Mouse (Mus musculus): ENCODE results near the gene Eci1.

DNA sequence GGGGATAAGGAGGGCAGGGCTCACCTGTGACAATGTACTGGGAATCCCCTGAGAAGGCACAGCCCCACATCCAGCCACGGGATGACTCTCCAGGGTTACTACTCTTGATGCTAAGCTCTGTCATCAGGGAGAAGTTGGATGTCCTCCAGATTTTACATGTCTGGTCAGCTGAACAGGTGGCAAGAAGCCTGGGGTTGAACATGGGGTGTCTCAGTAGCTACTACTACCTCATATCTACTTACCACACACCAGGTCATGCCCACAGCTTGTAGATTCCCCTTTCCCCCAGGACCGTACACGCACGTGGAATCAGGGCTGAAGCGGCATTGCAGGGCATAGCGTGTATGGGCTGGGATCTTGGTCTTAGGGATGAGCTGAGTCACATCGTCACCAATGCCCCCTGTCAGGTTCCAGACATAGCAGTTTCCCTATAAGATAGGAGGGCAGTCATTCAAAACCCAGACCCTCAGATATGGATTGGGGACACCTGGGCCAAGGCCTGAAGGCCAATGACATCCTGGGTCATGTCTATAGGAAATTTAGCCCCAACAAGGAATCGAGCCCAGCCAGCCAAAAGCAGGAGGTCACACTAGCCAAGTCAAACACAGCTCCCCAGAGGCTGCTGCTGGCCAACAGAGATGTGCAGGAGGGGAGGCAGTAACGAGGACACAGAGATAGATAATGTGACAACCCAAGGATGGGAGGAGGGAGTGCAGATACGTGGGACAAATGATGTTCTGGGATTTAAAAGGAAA is 49.8 kb downstream of the Eci1 start:
- TF ChIP-seq CTCF (IDR thresholded peaks at IDR 0.05; ENCODE audit: insufficient read depth, low read length): no peak
- no peak for TF ChIP-seq POLR2A (IDR thresholded peaks at IDR 0.05; ENCODE audit: borderline replicate concordance, extremely low read depth, low read depth, low read length)
